Mouse (Mus musculus) MEL (cell line): ENCODE measurements around the gene Cbr4. TPM values are rescaled to one million over a fixed set of nuclear protein-coding genes. Genes with fewer than 3 reads are reported as not detected.
A peak's percentile ranks its signal among the peaks of the same experiment; 100 is the strongest.

ENCODE experiments used
- DNase-seq: peaks from one replicate; pipeline ENCODE4 v3.0.0; 2011; ENCODE audit warnings: low read depth, low spot score
- H3K27ac ChIP-seq: 2 replicates; pipeline ENCODE4 v1.5.1; 2012; ENCODE audit warnings: low read depth, mild to moderate bottlenecking, control low read depth, low read length, moderate library complexity; ENCODE audit not compliant: control insufficient read depth
- H3K27me3 ChIP-seq, 2 experiments: fragments of 150-350 bp in 1 of 2; sonication (generic) in 1 of 2; 2 replicates each; pipeline ENCODE4 v1.6.1; 2012; ENCODE audit warnings: low read length in 2 of 2, mild to moderate bottlenecking in 2 of 2, improper control_type of control experiment in 1 of 2, moderate library complexity in 1 of 2; ENCODE audit not compliant: insufficient read depth in 2 of 2, control insufficient read depth in 1 of 2
- H3K36me3 ChIP-seq, 2 experiments: 2 replicates each; pipeline ENCODE4 v1.6.1; 2012 to 2014; ENCODE audit warnings: low read length in 2 of 2, improper control_type of control experiment in 1 of 2, inconsistent platforms in 1 of 2, mild to moderate bottlenecking in 1 of 2; ENCODE audit not compliant: insufficient read depth in 2 of 2, control insufficient read depth in 1 of 2
- H3K4me1 ChIP-seq, 2 experiments: fragments of 150-350 bp in 1 of 2; sonication (generic) in 1 of 2; 2 replicates each; pipeline ENCODE4 v1.6.1; 2012; ENCODE audit warnings: low read length in 2 of 2, improper control_type of control experiment in 1 of 2, mild to moderate bottlenecking in 1 of 2; ENCODE audit not compliant: insufficient read depth in 2 of 2, control insufficient read depth in 1 of 2
- H3K4me3 ChIP-seq, 2 experiments: fragments of 150-350 bp in 1 of 2; sonication (generic) in 1 of 2; 2 replicates each; pipeline ENCODE4 v1.5.1; 2012; ENCODE audit warnings: low read depth in 2 of 2, low read length in 2 of 2, mild to moderate bottlenecking in 2 of 2, moderate library complexity in 2 of 2, control low read depth in 1 of 2, improper control_type of control experiment in 1 of 2; ENCODE audit not compliant: control insufficient read depth in 1 of 2, insufficient read depth in 1 of 2
- H3K79me2 ChIP-seq: 2 replicates; pipeline ENCODE4 v1.6.1; 2012; ENCODE audit warnings: mild to moderate bottlenecking, low read length, moderate library complexity; ENCODE audit not compliant: control insufficient read depth, poor library complexity, insufficient read depth
- H3K9ac ChIP-seq: 2 replicates; pipeline ENCODE4 v1.6.1; 2012; ENCODE audit warnings: low read depth, mild to moderate bottlenecking, control low read depth, low read length, moderate library complexity; ENCODE audit not compliant: control insufficient read depth, poor library complexity, severe bottlenecking
- H3K9me3 ChIP-seq: fragments of 150-350 bp; sonication (generic); replicated peaks from 2 replicates; pipeline ENCODE4 v1.6.1; 2012; ENCODE audit warnings: mild to moderate bottlenecking, low read length, improper control_type of control experiment, moderate library complexity; ENCODE audit not compliant: insufficient read depth
- BHLHE40 ChIP-seq: IDR thresholded peaks from 2 replicates; pipeline ENCODE4 v1.6.1; 2012; ENCODE audit warnings: low read depth, mild to moderate bottlenecking, inconsistent platforms, low read length, improper control_type of control experiment, borderline replicate concordance
- CHD1 ChIP-seq: IDR thresholded peaks from 2 replicates; pipeline ENCODE4 v1.6.1; 2012; ENCODE audit warnings: low read depth, mild to moderate bottlenecking, inconsistent platforms, low read length, improper control_type of control experiment
- CHD2 ChIP-seq: IDR thresholded peaks from 2 replicates; pipeline ENCODE4 v1.6.1; 2011; ENCODE audit warnings: low read length, improper control_type of control experiment
- CTCF ChIP-seq, 3 experiments: IDR thresholded peaks in 2 of 3; conservative IDR thresholded peaks in 1 of 3; 2 replicates each; pipeline ENCODE4 v1.5.1; 2011 to 2012; ENCODE audit warnings: low read length in 3 of 3, low read depth in 2 of 3, mild to moderate bottlenecking in 2 of 3, improper control_type of control experiment in 1 of 3, inconsistent platforms in 1 of 3, mixed read lengths in 1 of 3, moderate library complexity in 1 of 3; ENCODE audit not compliant: control insufficient read depth in 1 of 3, insufficient read depth in 1 of 3, poor library complexity in 1 of 3, severe bottlenecking in 1 of 3
- E2F4 ChIP-seq: IDR thresholded peaks from 2 replicates; pipeline ENCODE4 v1.6.1; 2011; ENCODE audit warnings: low read depth, low read length, improper control_type of control experiment, borderline replicate concordance
- ETS1 ChIP-seq: IDR thresholded peaks from 2 replicates; pipeline ENCODE4 v1.6.1; 2012; ENCODE audit warnings: low read depth, mild to moderate bottlenecking, inconsistent platforms, low read length, improper control_type of control experiment, moderate library complexity
- GATA1 ChIP-seq: IDR thresholded peaks from 2 replicates; pipeline ENCODE4 v1.6.1; 2011; ENCODE audit warnings: low read depth, low read length, improper control_type of control experiment
- JUND ChIP-seq: IDR thresholded peaks from 2 replicates; pipeline ENCODE4 v1.6.1; 2011; ENCODE audit warnings: low read depth, mild to moderate bottlenecking, improper control_type of control experiment, low read length
- KAT2A ChIP-seq: conservative IDR thresholded peaks from 2 replicates; pipeline ENCODE4 v1.6.1; 2012; ENCODE audit warnings: low read depth, low read length, improper control_type of control experiment, inconsistent platforms
- MAFK ChIP-seq: IDR thresholded peaks from 2 replicates; pipeline ENCODE4 v1.6.1; 2011; ENCODE audit warnings: low read depth, mild to moderate bottlenecking, low read length, improper control_type of control experiment, borderline replicate concordance
- MAX ChIP-seq: IDR thresholded peaks from 2 replicates; pipeline ENCODE4 v1.6.1; 2011; ENCODE audit warnings: low read length, improper control_type of control experiment
- MXI1 ChIP-seq: IDR thresholded peaks from 2 replicates; pipeline ENCODE4 v1.6.1; 2011; ENCODE audit warnings: mild to moderate bottlenecking, low read depth, low read length, improper control_type of control experiment
- MYB ChIP-seq: IDR thresholded peaks from 2 replicates; pipeline ENCODE4 v1.6.1; 2011; ENCODE audit warnings: mild to moderate bottlenecking, low read depth, low read length, improper control_type of control experiment
- MYC ChIP-seq: IDR thresholded peaks from 2 replicates; pipeline ENCODE4 v1.6.1; 2011; ENCODE audit warnings: low read depth, mild to moderate bottlenecking, low read length, improper control_type of control experiment, moderate library complexity
- NELFE ChIP-seq: IDR thresholded peaks from 2 replicates; pipeline ENCODE4 v1.6.1; 2011; ENCODE audit warnings: low read depth, low read length, improper control_type of control experiment
- POLR2A ChIP-seq, 2 experiments: IDR thresholded peaks; 2 replicates each; pipeline ENCODE4 v1.6.1; 2011 to 2012; ENCODE audit warnings: low read length in 2 of 2, mild to moderate bottlenecking in 2 of 2, control low read depth in 1 of 2, improper control_type of control experiment in 1 of 2, low read depth in 1 of 2, moderate library complexity in 1 of 2; ENCODE audit not compliant: control insufficient read depth in 1 of 2, insufficient read depth in 1 of 2, poor library complexity in 1 of 2
- POLR2AphosphoS2 ChIP-seq: IDR thresholded peaks from 2 replicates; pipeline ENCODE4 v1.6.1; 2011; ENCODE audit warnings: low read length, improper control_type of control experiment
- POLR2AphosphoS5 ChIP-seq: IDR thresholded peaks from 2 replicates; pipeline ENCODE4 v1.6.1; 2012; ENCODE audit warnings: low read depth, borderline replicate concordance, mild to moderate bottlenecking, inconsistent platforms, low read length, moderate library complexity, mixed read lengths
- RAD21 ChIP-seq: IDR thresholded peaks from 2 replicates; pipeline ENCODE4 v1.6.1; 2011; ENCODE audit warnings: mild to moderate bottlenecking, low read depth, low read length, improper control_type of control experiment
- RCOR1 ChIP-seq: IDR thresholded peaks from 2 replicates; pipeline ENCODE4 v1.6.1; 2012; ENCODE audit warnings: low read depth, mild to moderate bottlenecking, inconsistent platforms, low read length, improper control_type of control experiment
- SIN3A ChIP-seq: IDR thresholded peaks from 2 replicates; pipeline ENCODE4 v1.6.1; 2012; ENCODE audit warnings: low read length, improper control_type of control experiment, inconsistent platforms
- SMC3 ChIP-seq: IDR thresholded peaks from 2 replicates; pipeline ENCODE4 v1.6.1; 2011; ENCODE audit warnings: low read depth, low read length, improper control_type of control experiment
- TAL1 ChIP-seq: IDR thresholded peaks from 2 replicates; pipeline ENCODE4 v1.6.1; 2012; ENCODE audit warnings: mild to moderate bottlenecking, inconsistent platforms, low read length, moderate library complexity, mixed read lengths
- UBTF ChIP-seq: IDR thresholded peaks from 2 replicates; pipeline ENCODE4 v1.6.1; 2012; ENCODE audit warnings: low read depth, mild to moderate bottlenecking, inconsistent platforms, low read length, improper control_type of control experiment, moderate library complexity, borderline replicate concordance; ENCODE audit not compliant: insufficient read depth
- USF1 ChIP-seq: IDR thresholded peaks from 2 replicates; pipeline ENCODE4 v1.6.1; 2014; ENCODE audit warnings: low read depth, mild to moderate bottlenecking, inconsistent platforms, low read length, improper control_type of control experiment, moderate library complexity
- USF2 ChIP-seq, 2 experiments: IDR thresholded peaks; 2 replicates each; pipeline ENCODE4 v1.6.1; 2011 to 2012; ENCODE audit warnings: improper control_type of control experiment in 2 of 2, low read length in 2 of 2, borderline replicate concordance in 1 of 2, inconsistent platforms in 1 of 2, low read depth in 1 of 2, mild to moderate bottlenecking in 1 of 2; ENCODE audit not compliant: insufficient read depth in 1 of 2
- ZC3H11A ChIP-seq: IDR thresholded peaks from 2 replicates; pipeline ENCODE4 v1.6.1; 2012; ENCODE audit warnings: low read depth, mild to moderate bottlenecking, inconsistent platforms, low read length, improper control_type of control experiment
- ZKSCAN1 ChIP-seq: IDR thresholded peaks from 2 replicates; pipeline ENCODE4 v1.6.1; 2012; ENCODE audit warnings: low read depth, mild to moderate bottlenecking, inconsistent platforms, low read length, improper control_type of control experiment, moderate library complexity
- ZMIZ1 ChIP-seq: IDR thresholded peaks from 2 replicates; pipeline ENCODE4 v1.6.1; 2012; ENCODE audit warnings: low read depth, mild to moderate bottlenecking, inconsistent platforms, low read length, improper control_type of control experiment, moderate library complexity
- ZNF384 ChIP-seq: IDR thresholded peaks from 2 replicates; pipeline ENCODE4 v1.6.1; 2012; ENCODE audit warnings: low read depth, mild to moderate bottlenecking, inconsistent platforms, low read length, improper control_type of control experiment
- polyA plus RNA-seq, 2 experiments: library from polyadenylated mRNA; stranded (reverse) in 1 of 2; unstranded in 1 of 2; fragments of >175 nt in 1 of 2; fragments of >200 nt in 1 of 2; gene quantifications; 2 replicates each; pipeline versions ENCODE4 v1.2.1 to v1.2.4; 2012; ENCODE audit warnings: low replicate concordance in 2 of 2, low read depth in 1 of 2; ENCODE audit not compliant: insufficient read length in 2 of 2, insufficient read depth in 1 of 2, missing spikeins in 1 of 2
- total RNA-seq: library from RNA; depleted of rRNA; stranded (reverse); fragments of 300-350 nt; gene quantifications from 2 replicates; pipeline ENCODE4 v1.2.3, GENCODE M21; 2012

Gene Cbr4
- total and polyA plus RNA-seq, 3 experiments, result 15.4 to 15.8 TPM; not detected in 1

DNA sequence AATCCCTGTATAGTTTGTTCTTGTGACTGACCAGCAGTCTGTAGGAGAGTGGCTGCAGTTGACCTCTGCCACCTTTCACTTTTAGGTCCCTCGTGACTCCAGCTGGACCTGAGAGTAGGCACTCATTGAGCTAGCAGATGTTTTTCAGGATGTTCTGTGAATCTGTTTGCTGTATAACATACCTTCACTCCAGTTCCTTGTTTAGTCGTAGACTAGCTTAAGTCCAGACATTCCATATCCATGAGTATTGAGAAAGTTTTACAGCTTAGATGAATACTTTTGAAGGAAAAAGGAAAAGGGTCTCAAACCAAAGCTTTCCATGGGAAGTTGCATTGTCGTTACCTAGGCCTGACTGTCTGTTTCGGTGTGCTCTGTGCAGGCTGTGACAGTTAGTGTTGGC, 9.6 kb downstream of the Cbr4 start:
- Histone ChIP-seq H3K9ac (no peak overlapping the region), H3K79me2 (no peaks in the 10 kb centered on the region), H3K9me3 (no peaks in the 10 kb centered on the region), H3K4me3 (no peak overlapping the region), H3K4me1 (no peaks in the 10 kb centered on the region), H3K27ac (no peak overlapping the region), H3K27me3 (no peaks in the 10 kb centered on the region), H3K36me3 (no peaks in the 10 kb centered on the region)
- TF ChIP-seq MAFK, result no peak
- no peak for TF ChIP-seq MYB
- no peak for TF ChIP-seq RAD21
- TF ChIP-seq SMC3, result no peak
- no peak for TF ChIP-seq ETS1
- no peak for TF ChIP-seq UBTF
- TF ChIP-seq NELFE, result no peak
- TF ChIP-seq KAT2A, result no peak
- TF ChIP-seq CHD1, result no peak
- TF ChIP-seq E2F4, result no peak
- TF ChIP-seq POLR2AphosphoS5, result no peak
- no peak for TF ChIP-seq ZNF384
- no peak for TF ChIP-seq CHD2
- no peak for TF ChIP-seq POLR2A (IDR thresholded peaks at IDR 0.05; ENCODE audit: control insufficient read depth in 1 of 2, insufficient read depth in 1 of 2, low read depth in 1 of 2, low read length in 2 of 2, poor library complexity in 1 of 2)
- TF ChIP-seq MXI1, result no peak
- no peak for TF ChIP-seq MYC
- DNase-seq, result no peak

DNA sequence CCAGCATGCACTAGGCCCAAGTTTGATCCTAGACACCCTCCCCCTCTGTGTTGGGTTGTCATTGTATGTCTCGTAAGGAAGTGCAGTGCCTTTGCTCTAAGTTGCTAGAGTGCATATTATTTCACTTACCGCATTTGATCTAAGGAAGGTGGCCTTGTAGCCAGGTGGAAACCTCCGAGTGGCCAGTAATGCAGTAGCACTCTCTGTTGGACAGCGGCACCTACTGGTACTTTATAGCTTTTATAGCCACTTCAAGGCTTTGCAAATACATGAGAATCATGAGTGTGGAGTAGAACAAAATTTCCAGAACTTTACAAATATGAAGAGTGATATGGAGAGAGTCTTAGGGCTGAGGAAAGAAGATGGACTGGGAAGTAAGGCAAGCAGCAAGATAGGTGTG, 11.5 kb downstream of the Cbr4 start:
- no peaks in the 10 kb centered on the region for H3K36me3 ChIP-seq
- no peaks in the 10 kb centered on the region for H3K4me1 ChIP-seq
- no peak overlapping the region for H3K27ac ChIP-seq
- H3K9me3 ChIP-seq, result no peaks in the 10 kb centered on the region
- no peak overlapping the region for H3K9ac ChIP-seq
- no peak overlapping the region for H3K4me3 ChIP-seq
- no peaks in the 10 kb centered on the region for H3K79me2 ChIP-seq
- no peak for DNase-seq
- no peak for TF ChIP-seq RCOR1
- no peak for TF ChIP-seq JUND
- TF ChIP-seq ZKSCAN1, result no peak
- TF ChIP-seq CHD2, result no peak
- peak in 2 of 3 experiments; percentile 7 to 39; a peak in 3 of 6 replicates for TF ChIP-seq CTCF (IDR thresholded peaks at IDR 0.05 in 2 of 3, conservative IDR thresholded peaks at IDR 0.05 in 1 of 3; ENCODE audit: control insufficient read depth in 1 of 3, insufficient read depth in 1 of 3, low read depth in 2 of 3, low read length in 3 of 3, poor library complexity in 1 of 3, severe bottlenecking in 1 of 3)
- TF ChIP-seq KAT2A, result no peak
- no peak for TF ChIP-seq GATA1
- TF ChIP-seq POLR2AphosphoS2, result no peak
- TF ChIP-seq MXI1, result no peak
- TF ChIP-seq NELFE, result no peak
- no peak for TF ChIP-seq BHLHE40
- TF ChIP-seq TAL1, result no peak
- TF ChIP-seq MAX, result no peak
- peak; percentile 36 for TF ChIP-seq SMC3
- no peak for TF ChIP-seq ZMIZ1
- TF ChIP-seq RAD21, result peak; percentile 49
- peak; percentile 10; the same call in 1 of the 2 replicates for TF ChIP-seq ZC3H11A
- no peak for TF ChIP-seq CHD1
- no peak for TF ChIP-seq USF2 (IDR thresholded peaks at IDR 0.05; ENCODE audit: borderline replicate concordance in 1 of 2, insufficient read depth in 1 of 2, low read depth in 1 of 2, low read length in 2 of 2)
- no peak for TF ChIP-seq USF1
- TF ChIP-seq SIN3A, result no peak
- H3K27me3 ChIP-seq, result no peaks in the 10 kb centered on the region
